Mouse (Mus musculus) bone marrow, adult 2 months (tissue): Measurements from ENCODE around the gene Gabrp.

Experiments
- CTCF ChIP-seq: fragments of 200-500 bp; IDR thresholded peaks from 2 replicates; pipeline ENCODE4 v1.5.1; 2011; ENCODE audit warnings: low read length, control low read depth; ENCODE audit not compliant: control insufficient read depth, insufficient read depth
- POLR2A ChIP-seq: fragments of 200-500 bp; IDR thresholded peaks from 2 replicates; pipeline ENCODE4 v1.6.1; 2011; ENCODE audit warnings: low read depth, mild to moderate bottlenecking, control low read depth, low read length, borderline replicate concordance; ENCODE audit not compliant: control insufficient read depth

DNA sequence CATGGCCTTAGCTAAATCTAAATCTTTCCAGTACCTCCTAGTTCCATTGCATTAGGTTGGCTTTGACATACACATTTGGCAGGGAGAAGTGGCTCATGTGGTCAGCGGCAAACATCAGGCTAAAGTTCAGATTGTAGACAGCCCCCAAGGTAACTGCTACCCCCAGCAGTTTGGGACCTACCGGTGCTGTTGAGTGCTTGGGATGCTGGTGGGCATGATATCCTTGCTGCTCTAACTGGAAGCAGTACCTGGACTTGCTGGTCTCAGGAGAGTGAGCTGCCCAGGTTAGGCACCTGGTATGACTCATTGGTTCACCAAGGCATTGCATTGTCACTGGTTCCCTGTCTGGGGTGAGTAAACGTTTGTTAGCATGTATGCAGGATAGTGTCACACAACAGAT, 12.0 kb upstream of the Gabrp start:
- no peak for TF ChIP-seq CTCF
- no peak for TF ChIP-seq POLR2A
